Comparison of ENCODE assay signal across 10 mouse cellular contexts in the genomic region with DNA sequence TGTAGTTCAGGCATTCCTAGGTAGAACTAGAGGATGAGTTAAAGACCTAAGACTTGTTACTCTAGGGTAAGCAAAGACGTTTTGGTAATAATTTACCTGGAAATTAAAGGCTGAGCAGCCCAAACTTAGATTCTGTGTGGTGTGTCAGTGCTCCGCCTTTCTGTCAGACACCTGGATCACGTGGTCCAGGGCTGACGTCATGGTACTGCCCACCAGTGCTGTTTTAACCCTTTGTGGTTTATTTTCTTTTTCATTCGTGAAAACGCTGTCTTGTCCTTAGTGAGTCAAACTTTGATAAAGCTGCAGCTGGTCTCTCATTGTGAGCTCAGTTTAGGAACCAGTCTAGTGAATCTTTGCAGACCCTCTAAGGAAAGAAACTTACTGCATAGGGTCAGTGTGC. TPM values are rescaled to one million over a fixed set of nuclear protein-coding genes. Genes with fewer than 3 reads are reported as not detected.
DNase-seq lines count a peak whose midpoint lies in the region; ATAC-seq and TF ChIP-seq lines count a peak whose summit lies in the region.
"Had no signal": no experiment of that assay in that cellular context is flagged by ENCODE, and none has a peak within 500 bp of the region (broad histone marks: within the 10 kb centered on the region; RNA-seq: fewer than 3 reads in every experiment).

No protein-coding gene starts in this region.

- no peak for TF ChIP-seq CTCF in hindbrain, postnatal 0 days (IDR thresholded peaks at IDR 0.05; ENCODE audit: low read depth)
- no peak for TF ChIP-seq CTCF in brain, embryonic 14.5 days (IDR thresholded peaks at IDR 0.05; ENCODE audit: borderline replicate concordance, extremely low read depth, insufficient read depth, insufficient read length)

- DNase-seq in hindbrain, postnatal 0 days (ENCODE audit: low spot score) = peak; percentile 66
- DNase-seq in brain, embryonic 14.5 days (ENCODE audit: low read depth) = peak; percentile 42
- peak; percentile 85 for DNase-seq in kidney, adult 9 months
- no peak for DNase-seq in spleen, postnatal 36 days (ENCODE audit: low spot score in 2 of 2)
- DNase-seq: cerebellum, adult 18-20 months had no signal

- no peak for TF ChIP-seq POLR2A in brain, embryonic 14.5 days (IDR thresholded peaks at IDR 0.05; ENCODE audit: borderline replicate concordance, extremely low read depth, insufficient read depth, insufficient read length, poor library complexity, severe bottlenecking)

- H3K36me3 ChIP-seq in hindbrain, postnatal 0 days (ENCODE audit: insufficient read depth, low read length) = peaks cover 10% of the 10 kb centered on the region; the same call in 1 of the 2 replicates
- H3K36me3 ChIP-seq in hindbrain, embryonic 12.5 days = peaks cover 15% of the 10 kb centered on the region

- ATAC-seq in hindbrain, postnatal 0 days = peak; percentile 79; the same call in 1 of the 2 replicates
- ATAC-seq in hindbrain, embryonic 12.5 days (ENCODE audit: low FRiP score) = no peak
- peak; percentile 60; the same call in 1 of the 2 replicates for ATAC-seq in megakaryocyte-erythroid progenitor cell, adult 5-6 weeks (replicated peaks; ENCODE audit: low FRiP score, low TSS enrichment, poor library complexity, severe bottlenecking)
- ATAC-seq in frontal cortex, adult (ENCODE audit: low TSS enrichment) = no peak

- H3K4me3 ChIP-seq in hindbrain, postnatal 0 days (ENCODE audit: low read length) = 0 out of 2 replicates have a peak overlapping the region, but pooled peaks have one; percentile 4
- no peak overlapping the region for H3K4me3 ChIP-seq in hindbrain, embryonic 12.5 days

- H3K4me1 ChIP-seq in hindbrain, postnatal 0 days (ENCODE audit: insufficient read depth, low read length) = peaks cover 10% of the 10 kb centered on the region; the same call in 1 of the 2 replicates
- peaks cover 23% of the 10 kb centered on the region for H3K4me1 ChIP-seq in hindbrain, embryonic 12.5 days

- H3K4me2 ChIP-seq in hindbrain, postnatal 0 days (ENCODE audit: low read depth, low read length) = peak overlapping the region; percentile 33
- no peak overlapping the region for H3K4me2 ChIP-seq in hindbrain, embryonic 12.5 days (replicated peaks)

- 21% methylated on average over 6 of the region's 6 CpGs for WGBS in hindbrain, postnatal 0 days
- 33% methylated on average over 6 of the region's 6 CpGs for WGBS in hindbrain, embryonic 12.5 days

- peak overlapping the region; percentile 26; the same call in 1 of the 2 replicates for H3K9ac ChIP-seq in hindbrain, postnatal 0 days (replicated peaks; ENCODE audit: low read length)
- H3K9ac ChIP-seq in hindbrain, embryonic 12.5 days = no peak overlapping the region

- no peaks in the 10 kb centered on the region for H3K27me3 ChIP-seq in hindbrain, postnatal 0 days (ENCODE audit: insufficient read depth, low read length)
- no peaks in the 10 kb centered on the region for H3K27me3 ChIP-seq in hindbrain, embryonic 12.5 days

- H3K9me3 ChIP-seq in hindbrain, postnatal 0 days (ENCODE audit: low read length) = no peaks in the 10 kb centered on the region
- H3K9me3 ChIP-seq in hindbrain, embryonic 12.5 days (replicated peaks) = no peaks in the 10 kb centered on the region

- H3K27ac ChIP-seq in hindbrain, postnatal 0 days = no peak overlapping the region
- no peak overlapping the region for H3K27ac ChIP-seq in hindbrain, embryonic 12.5 days

RNA-seq across cellular contexts. Expression of gene Mxi1, which starts 30.1 kb away (rescaled TPM):
- 41.9 and 44.5 TPM in 2 replicates for total RNA-seq in hindbrain, postnatal 0 days (2014; rRNA removed)
- polyA plus RNA-seq in hindbrain, postnatal 0 days (2015; fragmentation: Nextera tagmentation; extraction: Ambion mirVana) = 47.7 and 51.5 TPM in 2 replicates
- 76.2 and 78.4 TPM in 2 replicates for polyA plus RNA-seq in hindbrain, embryonic 12.5 days (2016; fragmentation: Nextera tagmentation; extraction: Ambion mirVana)
- polyA plus RNA-seq in brain, embryonic 14.5 days (2012; rRNA removed) = 37.1 and 44.2 TPM in 2 replicates
- total RNA-seq in megakaryocyte-erythroid progenitor cell, adult 5-6 weeks (2014; fragmentation: Nextera tagmentation) = 21.1 and 25.3 TPM in 2 replicates
- total RNA-seq in megakaryocyte-erythroid progenitor cell, adult 5-6 weeks (2017) = 82.7 and 86.4 TPM in 2 replicates

RNA-seq across cellular contexts. Expression of gene Gm10197, which starts 31.1 kb away (rescaled TPM):
- total RNA-seq in hindbrain, postnatal 0 days (2014; rRNA removed) = not detected in 2 replicates
- polyA plus RNA-seq in hindbrain, postnatal 0 days (2015; fragmentation: Nextera tagmentation; extraction: Ambion mirVana) = not detected in 2 replicates
- polyA plus RNA-seq in hindbrain, embryonic 12.5 days (2016; fragmentation: Nextera tagmentation; extraction: Ambion mirVana) = not detected in 2 replicates
- polyA plus RNA-seq in brain, embryonic 14.5 days (2012; rRNA removed) = not detected in 2 replicates
- not detected in 2 replicates for total RNA-seq in megakaryocyte-erythroid progenitor cell, adult 5-6 weeks (2014; fragmentation: Nextera tagmentation)
- total RNA-seq in megakaryocyte-erythroid progenitor cell, adult 5-6 weeks (2017) = not detected in 2 replicates
- total RNA-seq: heart, adult 8-10 months; left cerebral cortex, adult 8-10 months had no signal

RNA-seq across cellular contexts. Expression of gene Smndc1, which starts 50.0 kb away (rescaled TPM):
- total RNA-seq in hindbrain, postnatal 0 days (2014; rRNA removed) = 9.7 and 14.7 TPM in 2 replicates
- 34.4 and 35.3 TPM in 2 replicates for polyA plus RNA-seq in hindbrain, postnatal 0 days (2015; fragmentation: Nextera tagmentation; extraction: Ambion mirVana)
- 40.9 and 41.4 TPM in 2 replicates for polyA plus RNA-seq in hindbrain, embryonic 12.5 days (2016; fragmentation: Nextera tagmentation; extraction: Ambion mirVana)
- polyA plus RNA-seq in brain, embryonic 14.5 days (2012; rRNA removed) = 21.6 and 27.3 TPM in 2 replicates
- 56.9 and 60.9 TPM in 2 replicates for total RNA-seq in megakaryocyte-erythroid progenitor cell, adult 5-6 weeks (2014; fragmentation: Nextera tagmentation)
- 34.7 and 45.6 TPM in 2 replicates for total RNA-seq in megakaryocyte-erythroid progenitor cell, adult 5-6 weeks (2017)

Comparison
In these comparisons a context has a peak if more than half of its experiments do, and no peak if none do; other contexts are left out.
1. ATAC-seq: peak in hindbrain, postnatal 0 days (single experiment) and megakaryocyte-erythroid progenitor cell, adult 5-6 weeks (single experiment); none in hindbrain, embryonic 12.5 days (single experiment) and frontal cortex, adult (single experiment).
2. DNase-seq: peak in hindbrain, postnatal 0 days (single experiment), brain, embryonic 14.5 days (single experiment) and kidney, adult 9 months (single experiment); none in spleen, postnatal 36 days (0 of 2).